Mouse (Mus musculus) embryonic fibroblast, embryonic 13.5 days (primary cell): ENCODE data around the gene Zfp553. TPM values are rescaled to one million over a fixed set of nuclear protein-coding genes. Genes with fewer than 3 reads are reported as not detected.

Experiments used
- H3K27ac ChIP-seq: 2 replicates; pipeline ENCODE4 v1.5.1; 2012; ENCODE audit warnings: low read length, control low read depth, inconsistent platforms; ENCODE audit not compliant: insufficient read depth
- H3K4me1 ChIP-seq: 2 replicates; pipeline ENCODE4 v1.6.1; 2011; ENCODE audit warnings: low read length; ENCODE audit not compliant: control insufficient read depth, insufficient read depth
- H3K4me3 ChIP-seq: 2 replicates; pipeline ENCODE4 v1.5.1; 2011; ENCODE audit warnings: mild to moderate bottlenecking, control low read depth, low read length; ENCODE audit not compliant: insufficient read depth
- CTCF ChIP-seq: IDR thresholded peaks from 2 replicates; pipeline ENCODE4 v1.5.1; 2011; ENCODE audit warnings: mild to moderate bottlenecking, control low read depth, low read length, moderate library complexity, borderline replicate concordance; ENCODE audit not compliant: insufficient read depth
- POLR2A ChIP-seq: IDR thresholded peaks from 2 replicates; pipeline ENCODE4 v1.6.1; 2011; ENCODE audit warnings: low read depth, mild to moderate bottlenecking, control low read depth, low read length, moderate library complexity
- polyA plus RNA-seq: library from polyadenylated mRNA; stranded (reverse); fragments of >200 nt; gene quantifications from 2 replicates; pipeline ENCODE4 v1.2.4, GENCODE M21; 2011; ENCODE audit warnings: low read depth; ENCODE audit not compliant: missing spikeins, insufficient read length

The Zfp553 gene
- polyA plus RNA-seq, 1 experiment: 12.4 TPM

- no peak overlapping the region for H3K4me3 ChIP-seq
- H3K4me1 ChIP-seq: no peaks in the 10 kb centered on the region
- TF ChIP-seq POLR2A (no peak), CTCF (no peak)
- no peak overlapping the region for H3K27ac ChIP-seq
These were observed 47.2 kb downstream of the Zfp553 start for GRCm38 (mm10) chr7:127280092-127280491.

DNA sequence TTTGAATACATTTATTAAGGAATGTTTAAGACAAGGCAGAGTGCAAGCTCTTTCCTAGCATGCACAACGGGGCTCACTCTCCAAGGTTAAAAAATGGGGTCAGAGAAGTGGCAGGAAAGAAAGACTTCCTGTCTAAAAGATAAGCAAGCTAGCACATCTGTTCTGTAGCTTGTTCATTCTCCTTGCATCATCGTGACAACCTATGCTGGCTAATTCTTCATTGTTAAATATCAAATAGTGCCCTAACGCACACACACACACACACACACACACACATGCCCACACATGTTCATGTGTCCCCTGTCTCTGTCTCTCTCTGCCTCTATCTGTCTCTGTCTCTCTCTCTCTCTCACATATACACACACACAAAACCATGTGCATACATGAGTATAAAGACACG is 48.3 kb downstream of the Zfp553 start:
- H3K27ac ChIP-seq: no peak overlapping the region
- TF ChIP-seq CTCF (no peak), POLR2A (no peak)
- no peaks in the 10 kb centered on the region for H3K4me1 ChIP-seq
- no peak overlapping the region for H3K4me3 ChIP-seq

DNA sequence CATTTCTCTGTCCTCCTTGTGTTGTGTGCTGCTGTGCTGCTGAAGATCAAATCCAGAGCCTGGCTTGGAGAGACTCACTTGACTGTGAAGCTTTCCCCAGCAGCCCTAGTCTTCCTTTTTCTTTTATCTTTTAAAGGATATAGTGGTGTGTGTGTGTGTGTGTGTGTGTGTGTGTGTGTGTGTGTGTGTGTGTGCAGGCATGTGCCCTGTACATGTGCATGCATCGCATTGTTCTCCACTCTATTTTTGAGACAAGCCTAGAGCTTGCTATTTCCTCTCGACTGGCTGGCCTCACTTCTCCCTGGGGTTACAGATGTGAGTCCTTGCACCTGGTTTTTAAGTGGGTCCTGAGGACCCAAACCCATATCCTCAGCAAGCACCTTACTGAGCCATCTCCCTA is 49.3 kb downstream of the Zfp553 start:
- no peak overlapping the region for H3K4me3 ChIP-seq
- TF ChIP-seq CTCF (no peak), POLR2A (no peak)
- H3K27ac ChIP-seq: no peak overlapping the region
- no peaks in the 10 kb centered on the region for H3K4me1 ChIP-seq

DNA sequence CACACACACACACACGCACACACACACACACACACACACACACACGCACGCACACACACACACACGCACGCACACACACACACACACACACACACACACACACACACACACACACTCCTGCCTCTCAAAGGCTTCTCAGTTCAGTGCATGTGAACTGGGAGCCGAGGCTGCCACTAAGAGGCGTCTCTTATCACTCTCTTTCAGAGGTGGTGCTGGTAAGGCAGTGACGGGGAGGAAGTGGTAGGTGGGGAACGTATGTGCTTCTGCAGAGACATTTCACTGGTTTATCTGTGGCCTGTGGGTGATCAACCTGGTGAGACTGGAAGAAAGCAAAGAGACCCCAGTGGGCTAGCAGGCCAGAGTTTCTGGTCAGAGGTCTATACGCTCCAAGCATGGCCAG is 52.3 kb downstream of the Zfp553 start:
- no peaks in the 10 kb centered on the region for H3K4me1 ChIP-seq
- H3K27ac ChIP-seq: no peak overlapping the region
- H3K4me3 ChIP-seq: no peak overlapping the region
- TF ChIP-seq CTCF: no peak
- TF ChIP-seq POLR2A: no peak

Other genes starting within 250 kb of the Zfp553 start
- 32.2 and 47.6 TPM in 2 replicates for gene Mvp, start 218.4 kb upstream of the Zfp553 start, polyA plus RNA-seq
- gene Pagr1b, start 216.6 kb upstream of the Zfp553 start, polyA plus RNA-seq: 21.7 and 25.6 TPM in 2 replicates
- 14.0 and 14.3 TPM in 2 replicates for gene Pagr1a, start 215.7 kb upstream of the Zfp553 start, polyA plus RNA-seq
- gene Gm42742, start 212.0 kb upstream of the Zfp553 start, polyA plus RNA-seq: 13.5 and 15.7 TPM in 2 replicates
- gene Prrt2, start 211.8 kb upstream of the Zfp553 start, polyA plus RNA-seq: 3.1 and 15.3 TPM in 2 replicates
- 86.9 and 127 TPM in 2 replicates for gene Maz, start 206.0 kb upstream of the Zfp553 start, polyA plus RNA-seq
- gene Kif22, start 190.6 kb upstream of the Zfp553 start, polyA plus RNA-seq: 22.5 and 37.4 TPM in 2 replicates
- gene Zg16, start 145.7 kb upstream of the Zfp553 start, polyA plus RNA-seq: not detected in 2 replicates
- 0.42 and 1.1 TPM in 2 replicates for gene AI467606, start 141.7 kb upstream of the Zfp553 start, polyA plus RNA-seq
- 0.25 TPM in 1 of 2 replicates, not detected in the other for gene Qprt, start 110.8 kb upstream of the Zfp553 start, polyA plus RNA-seq
- not detected in 2 replicates for gene Spn, start 95.2 kb upstream of the Zfp553 start, polyA plus RNA-seq
- gene Cd2bp2, start 37.0 kb upstream of the Zfp553 start, polyA plus RNA-seq: 66.3 and 74.3 TPM in 2 replicates
- gene Tbc1d10b, start 24.6 kb upstream of the Zfp553 start, polyA plus RNA-seq: 37.0 and 37.5 TPM in 2 replicates
- gene Mylpf, start 24.2 kb upstream of the Zfp553 start, polyA plus RNA-seq: 1.4 and 1.7 TPM in 2 replicates
- gene Sept1, start 69 bp downstream of the Zfp553 start, polyA plus RNA-seq: 3.9 and 4.2 TPM in 2 replicates
- 21.3 and 24.3 TPM in 2 replicates for gene Zfp771, start 11.2 kb downstream of the Zfp553 start, polyA plus RNA-seq
- gene Dctpp1, start 27.6 kb downstream of the Zfp553 start, polyA plus RNA-seq: 29.0 and 30.6 TPM in 2 replicates
- 25.9 and 29.4 TPM in 2 replicates for gene Sephs2, start 41.0 kb downstream of the Zfp553 start, polyA plus RNA-seq
- 0.20 and 0.56 TPM in 2 replicates for gene Itgal, start 63.2 kb downstream of the Zfp553 start, polyA plus RNA-seq
- 18.4 and 20.7 TPM in 2 replicates for gene Zfp768, start 112.5 kb downstream of the Zfp553 start, polyA plus RNA-seq
- 4.5 and 7.0 TPM in 2 replicates for gene Zfp747, start 143.0 kb downstream of the Zfp553 start, polyA plus RNA-seq
- gene 9130019O22Rik, start 154.1 kb downstream of the Zfp553 start, polyA plus RNA-seq: 1.6 and 2.1 TPM in 2 replicates
- gene E430018J23Rik, start 160.6 kb downstream of the Zfp553 start, polyA plus RNA-seq: 5.3 and 7.1 TPM in 2 replicates
- 3.3 and 5.0 TPM in 2 replicates for gene Zfp764, start 173.8 kb downstream of the Zfp553 start, polyA plus RNA-seq
- gene Zfp688, start 189.0 kb downstream of the Zfp553 start, polyA plus RNA-seq: 9.6 and 11.0 TPM in 2 replicates
- 1.8 and 3.2 TPM in 2 replicates for gene Zfp689, start 216.1 kb downstream of the Zfp553 start, polyA plus RNA-seq
- gene Prr14, start 226.6 kb downstream of the Zfp553 start, polyA plus RNA-seq: 73.6 and 83.0 TPM in 2 replicates
- gene Fbrs, start 246.1 kb downstream of the Zfp553 start, polyA plus RNA-seq: 54.2 and 58.1 TPM in 2 replicates